Mouse (Mus musculus): Measurements from ENCODE around the gene Csf2rb. TPM values are rescaled to one million over a fixed set of nuclear protein-coding genes. Genes with fewer than 3 reads are reported as not detected.
A peak's percentile ranks its signal among the peaks of the same experiment; 100 is the strongest.
"Not testable (repeated sequence)": the region's sequence is repeated elsewhere in the genome, so short reads cannot be mapped to it uniquely, and the experiment has no call there.

Csf2rb gene
- polyA plus RNA-seq, 1 experiment: 28.6 TPM

DNA sequence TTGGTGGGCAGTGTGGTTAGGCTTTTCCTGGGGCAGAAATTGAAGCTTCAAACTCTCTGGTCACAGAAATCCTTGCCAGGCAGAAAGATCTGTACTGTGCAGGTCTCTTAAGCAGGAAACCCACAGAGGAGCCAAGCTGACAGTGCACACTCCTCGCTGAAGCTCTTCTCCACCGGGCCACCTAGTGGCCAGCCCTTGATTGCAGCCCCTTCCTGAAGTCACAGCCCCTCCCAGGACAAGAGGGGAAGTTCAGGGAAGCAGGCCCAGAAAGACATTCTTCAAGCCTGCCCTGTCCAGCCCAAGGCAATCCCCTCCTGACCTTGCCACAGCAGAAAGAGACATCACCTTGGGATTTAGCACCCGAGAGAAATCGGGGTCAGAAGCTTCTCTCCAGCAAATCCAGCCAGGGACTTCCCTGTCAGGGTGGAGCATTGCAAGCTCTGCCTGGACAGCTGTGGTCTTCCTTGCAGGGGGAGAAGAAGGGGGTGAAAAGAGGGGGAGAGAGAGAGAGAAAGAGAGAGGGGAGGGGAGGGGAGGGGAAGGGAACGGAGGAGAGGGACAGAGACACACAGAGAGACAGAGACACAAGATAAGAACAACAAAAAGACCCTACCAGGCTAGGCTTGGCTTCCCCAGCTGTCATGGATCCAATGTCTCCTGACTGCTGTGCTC is 4.6 kb upstream of the Csf2rb start:
- 8% methylated on average over 5 of the region's 5 CpGs for WGBS
- TF ChIP-seq CTCF (IDR thresholded peaks at IDR 0.05; ENCODE audit: control insufficient read depth, insufficient read depth, low read length): peak; percentile 86
- TF ChIP-seq POLR2A (IDR thresholded peaks at IDR 0.05; ENCODE audit: borderline replicate concordance, control insufficient read depth, low read depth, low read length): no peak
- Histone ChIP-seq H3K27ac (ENCODE audit: control insufficient read depth, insufficient read depth, low read depth, low read length, poor library complexity) (peak overlapping the region; percentile 3; the same call in 1 of the 2 replicates), H3K4me1 (ENCODE audit: control insufficient read depth, insufficient read depth, low read length) (peaks cover 7% of the 10 kb centered on the region; the same call in 1 of the 2 replicates), H3K4me3 (replicated peaks; ENCODE audit: control insufficient read depth, low read depth, low read length) (no peak overlapping the region)

GRCm38 (mm10) chr15:78323366-78323765 is 2.2 kb upstream of the Csf2rb start:
- Histone ChIP-seq H3K27ac (ENCODE audit: control insufficient read depth, insufficient read depth, low read depth, low read length, poor library complexity) (no peak overlapping the region), H3K4me3 (replicated peaks; ENCODE audit: control insufficient read depth, low read depth, low read length) (no peak overlapping the region), H3K4me1 (ENCODE audit: control insufficient read depth, insufficient read depth, low read length) (peaks cover 7% of the 10 kb centered on the region; the same call in 1 of the 2 replicates)
- WGBS: 32% methylated on average over 1 of the region's 1 CpGs
- TF ChIP-seq POLR2A (IDR thresholded peaks at IDR 0.05; ENCODE audit: borderline replicate concordance, control insufficient read depth, low read depth, low read length) (no peak), CTCF (IDR thresholded peaks at IDR 0.05; ENCODE audit: control insufficient read depth, insufficient read depth, low read length) (no peak)

GRCm38 (mm10) chr15:78324294-78324693 is 1.3 kb upstream of the Csf2rb start:
- 81% methylated on average over 2 of the region's 2 CpGs for WGBS
- peaks cover 9% of the 10 kb centered on the region; the same call in 1 of the 2 replicates for H3K4me1 ChIP-seq (ENCODE audit: control insufficient read depth, insufficient read depth, low read length)

GRCm38 (mm10) chr15:78326747-78327146 is 1.2 kb downstream of the Csf2rb start:
- TF ChIP-seq POLR2A (IDR thresholded peaks at IDR 0.05; ENCODE audit: borderline replicate concordance, control insufficient read depth, low read depth, low read length) (no peak), CTCF (IDR thresholded peaks at IDR 0.05; ENCODE audit: control insufficient read depth, insufficient read depth, low read length) (no peak)
- Histone ChIP-seq H3K4me3 (replicated peaks; ENCODE audit: control insufficient read depth, low read depth, low read length) (peak overlapping the region; percentile 79), H3K27ac (ENCODE audit: control insufficient read depth, insufficient read depth, low read depth, low read length, poor library complexity) (peak overlapping the region; percentile 11; the same call in 1 of the 2 replicates), H3K4me1 (ENCODE audit: control insufficient read depth, insufficient read depth, low read length) (peaks cover 8% of the 10 kb centered on the region; the same call in 1 of the 2 replicates)
- WGBS: 70% methylated on average over 10 of the region's 10 CpGs

More at GRCm38 (mm10) chr15:78324294-78324693, 1.3 kb upstream of the Csf2rb start:
- no peak overlapping the region for H3K27ac ChIP-seq (ENCODE audit: control insufficient read depth, insufficient read depth, low read depth, low read length, poor library complexity)
- TF ChIP-seq POLR2A (IDR thresholded peaks at IDR 0.05; ENCODE audit: borderline replicate concordance, control insufficient read depth, low read depth, low read length) (no peak), CTCF (IDR thresholded peaks at IDR 0.05; ENCODE audit: control insufficient read depth, insufficient read depth, low read length) (no peak)
- no peak overlapping the region for H3K4me3 ChIP-seq (replicated peaks; ENCODE audit: control insufficient read depth, low read depth, low read length)

DNA sequence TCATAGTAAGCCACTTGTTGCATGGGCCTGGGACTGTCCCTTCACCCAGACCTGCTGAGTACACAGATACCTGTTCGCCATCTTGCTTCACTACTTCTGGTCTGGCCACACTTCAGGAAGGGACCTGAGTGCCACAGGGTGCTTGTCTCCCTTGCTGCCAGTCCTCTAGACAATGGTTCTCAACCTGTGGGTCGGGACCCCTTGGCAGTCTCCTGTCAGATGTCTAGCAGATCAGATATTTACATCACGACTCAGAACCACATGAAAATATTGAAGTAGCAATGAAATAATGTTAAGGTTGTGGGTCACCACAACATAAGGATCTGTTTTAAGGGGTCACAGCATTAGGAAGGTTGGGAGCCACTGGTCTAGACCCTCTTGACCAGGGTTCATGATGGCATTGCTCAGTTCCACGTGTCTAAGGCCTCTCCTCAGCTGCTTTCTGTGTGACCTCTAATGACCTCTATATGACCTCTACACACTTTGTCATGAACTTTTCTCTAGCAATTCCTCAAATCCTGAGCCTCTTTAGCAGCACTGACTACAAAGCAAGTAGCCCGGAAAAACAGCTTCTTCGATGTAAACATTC is 2.3 kb downstream of the Csf2rb start:
- not testable (repeated sequence) for H3K4me1 ChIP-seq (ENCODE audit: control insufficient read depth, insufficient read depth, low read length); H3K27ac ChIP-seq (ENCODE audit: control insufficient read depth, insufficient read depth, low read depth, low read length, poor library complexity)
- H3K4me3 ChIP-seq (replicated peaks; ENCODE audit: control insufficient read depth, low read depth, low read length): peak overlapping the region; percentile 31
- 59% methylated on average over 6 of the region's 6 CpGs for WGBS

DNA sequence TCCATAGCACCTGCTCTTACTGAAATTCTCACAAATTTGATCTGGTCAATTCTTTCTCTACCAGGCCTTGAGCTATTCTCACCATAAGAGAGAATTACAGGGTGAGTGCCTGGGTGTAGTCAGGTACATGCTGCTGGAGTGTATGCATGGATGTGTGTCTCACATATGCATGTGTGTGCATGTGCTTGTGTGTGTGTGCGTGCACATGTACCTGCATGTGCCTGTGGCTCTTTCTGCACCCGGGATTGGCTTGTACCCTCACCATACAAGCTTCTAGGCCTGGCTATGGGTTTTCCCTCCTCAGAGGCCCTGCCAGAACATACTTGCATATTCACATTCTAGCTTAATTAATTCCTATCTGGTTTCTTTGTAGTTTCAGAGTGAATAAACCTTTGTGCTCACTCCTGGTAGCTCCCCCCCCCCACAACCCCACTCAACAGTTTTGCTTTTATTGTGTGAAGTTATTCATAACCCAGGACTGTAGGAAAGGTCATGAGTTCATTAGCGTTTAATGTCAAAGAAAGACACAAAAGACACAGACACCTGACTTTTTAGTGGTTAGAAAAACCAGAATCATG is 3.1 kb downstream of the Csf2rb start:
- H3K27ac ChIP-seq (ENCODE audit: control insufficient read depth, insufficient read depth, low read depth, low read length, poor library complexity): no peak overlapping the region
- 71% methylated on average over 3 of the region's 3 CpGs for WGBS
- peaks cover 9% of the 10 kb centered on the region; the same call in 1 of the 2 replicates for H3K4me1 ChIP-seq (ENCODE audit: control insufficient read depth, insufficient read depth, low read length)
- no peak for TF ChIP-seq POLR2A (IDR thresholded peaks at IDR 0.05; ENCODE audit: borderline replicate concordance, control insufficient read depth, low read depth, low read length)
- no peak for TF ChIP-seq CTCF (IDR thresholded peaks at IDR 0.05; ENCODE audit: control insufficient read depth, insufficient read depth, low read length)
- peak overlapping the region; percentile 40 for H3K4me3 ChIP-seq (replicated peaks; ENCODE audit: control insufficient read depth, low read depth, low read length)

GRCm38 (mm10) chr15:78329972-78330371 is 4.4 kb downstream of the Csf2rb start:
- not testable (repeated sequence) for H3K27ac ChIP-seq (ENCODE audit: control insufficient read depth, insufficient read depth, low read depth, low read length, poor library complexity); H3K4me1 ChIP-seq (ENCODE audit: control insufficient read depth, insufficient read depth, low read length); H3K4me3 ChIP-seq (replicated peaks; ENCODE audit: control insufficient read depth, low read depth, low read length)
- 58% methylated on average over 6 of the region's 6 CpGs for WGBS

GRCm38 (mm10) chr15:78330706-78331105 is 5.2 kb downstream of the Csf2rb start:
- Histone ChIP-seq H3K27ac (ENCODE audit: control insufficient read depth, insufficient read depth, low read depth, low read length, poor library complexity) (no peak overlapping the region), H3K4me1 (ENCODE audit: control insufficient read depth, insufficient read depth, low read length) (peaks cover 5% of the 10 kb centered on the region; the same call in 1 of the 2 replicates), H3K4me3 (replicated peaks; ENCODE audit: control insufficient read depth, low read depth, low read length) (no peak overlapping the region)
- TF ChIP-seq POLR2A (IDR thresholded peaks at IDR 0.05; ENCODE audit: borderline replicate concordance, control insufficient read depth, low read depth, low read length): no peak
- 62% methylated on average over 4 of the region's 4 CpGs for whole genome bisulfite sequencing
